ENCODE assay signal across 19 mouse cellular contexts in the genomic region with DNA sequence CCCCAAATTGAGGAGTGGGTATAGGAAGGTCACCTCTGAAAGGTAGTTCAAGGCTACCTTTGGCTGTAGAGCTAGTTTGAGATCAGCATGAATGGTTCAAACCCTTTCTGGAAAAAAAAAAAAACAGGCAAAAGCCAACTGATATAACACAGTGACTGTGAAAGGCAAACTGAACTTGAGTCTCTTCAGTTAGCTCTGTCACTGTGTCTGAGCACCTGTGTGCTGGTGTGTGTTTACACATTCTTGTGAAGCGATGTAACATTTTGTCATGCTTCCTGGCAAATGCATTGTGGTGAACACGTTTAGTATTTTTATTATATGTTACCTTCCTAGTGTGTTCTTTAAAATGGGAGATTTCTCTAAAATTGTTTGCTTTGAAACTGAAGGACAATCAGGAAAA.
"Had no signal": no experiment of that assay in that cellular context is flagged by ENCODE, and none has a peak within 500 bp of the region (broad histone marks: within the 10 kb centered on the region; RNA-seq: fewer than 3 reads in every experiment).

No protein-coding gene starts in this region.

- H3K27me3 ChIP-seq: intestine, embryonic 15.5 days had no signal

- DNase-seq: kidney, adult 18-20 months; kidney, adult 9 months; kidney, postnatal 25 days; layer of hippocampus, adult 9-11 months; liver; liver, postnatal 0 days; lung, embryonic 14.5 days; lung, postnatal 10 days; lung, postnatal 4 days; right cerebral cortex, postnatal 14 days; right cerebral cortex, postnatal 4 days; thymus, adult 2 months; thymus, postnatal 14 days had no signal

- H3K9me3 ChIP-seq: intestine, embryonic 15.5 days; limb, embryonic 10.5 days; limb, embryonic 13.5 days; midbrain, embryonic 12.5 days; neural tube, embryonic 13.5 days had no signal

- H3K27ac ChIP-seq: intestine, embryonic 15.5 days; limb, embryonic 13.5 days; liver, embryonic 14.5 days; midbrain, embryonic 12.5 days had no signal

- H3K9ac ChIP-seq: intestine, embryonic 15.5 days; liver, postnatal 0 days; lung, embryonic 14.5 days; midbrain, embryonic 12.5 days had no signal

- ATAC-seq: intestine, embryonic 15.5 days; liver, postnatal 0 days had no signal

- H3K4me3 ChIP-seq: intestine, embryonic 15.5 days had no signal

- H3K36me3 ChIP-seq: intestine, embryonic 15.5 days; limb, embryonic 10.5 days; limb, embryonic 13.5 days; midbrain, embryonic 12.5 days; neural tube, embryonic 13.5 days had no signal
